Mouse (Mus musculus): ENCODE results near the gene Alpl.

GRCm38 (mm10) chr4:137749680-137750079 lies 46.5 kb downstream of the Alpl start:
- TF ChIP-seq POLR2A (IDR thresholded peaks at IDR 0.05; ENCODE audit: extremely low read depth, insufficient read depth, low read length) (no peak), CTCF (IDR thresholded peaks at IDR 0.05; ENCODE audit: low read depth, low read length) (no peak)
